ENCODE assay signal across 22 mouse cellular contexts in genomic region chr12:106429991-106430390, GRCm38 (mm10).
DNase-seq lines count a peak whose midpoint lies in the region; ATAC-seq and TF ChIP-seq lines count a peak whose summit lies in the region.
"Had no signal": no experiment of that assay in that cellular context is flagged by ENCODE, and none has a peak within 500 bp of the region (broad histone marks: within the 10 kb centered on the region; RNA-seq: fewer than 3 reads in every experiment).

No protein-coding gene starts in this region.

- no peaks in the 10 kb centered on the region for H3K36me3 ChIP-seq in forebrain, embryonic 10.5 days (replicated peaks)
- H3K36me3 ChIP-seq in forebrain, embryonic 12.5 days (replicated peaks), result no peaks in the 10 kb centered on the region
- H3K36me3 ChIP-seq in lung, embryonic 15.5 days, result no peaks in the 10 kb centered on the region
- H3K36me3 ChIP-seq in lung, postnatal 0 days (ENCODE audit: insufficient read depth, low read length), result no peaks in the 10 kb centered on the region
- no peaks in the 10 kb centered on the region for H3K36me3 ChIP-seq in neural tube, embryonic 13.5 days
- H3K36me3 ChIP-seq: embryonic facial prominence, embryonic 10.5 days; heart, embryonic 13.5 days; limb, embryonic 10.5 days had no signal

- no peaks in the 10 kb centered on the region for H3K9me3 ChIP-seq in forebrain, embryonic 10.5 days
- H3K9me3 ChIP-seq in forebrain, embryonic 12.5 days, result no peaks in the 10 kb centered on the region
- H3K9me3 ChIP-seq in lung, embryonic 15.5 days, result no peaks in the 10 kb centered on the region
- H3K9me3 ChIP-seq in lung, postnatal 0 days (ENCODE audit: low read length), result no peaks in the 10 kb centered on the region
- no peaks in the 10 kb centered on the region for H3K9me3 ChIP-seq in neural tube, embryonic 13.5 days
- H3K9me3 ChIP-seq: embryonic facial prominence, embryonic 10.5 days; heart, embryonic 13.5 days; limb, embryonic 10.5 days had no signal

- H3K4me3 ChIP-seq in forebrain, embryonic 10.5 days, result no peak overlapping the region
- no peak overlapping the region for H3K4me3 ChIP-seq in forebrain, embryonic 12.5 days (replicated peaks)
- H3K4me3 ChIP-seq in lung, embryonic 15.5 days, result no peak overlapping the region
- H3K4me3 ChIP-seq in lung, postnatal 0 days (ENCODE audit: low read depth, low read length), result no peak overlapping the region
- H3K4me3 ChIP-seq in neural tube, embryonic 13.5 days, result no peak overlapping the region
- H3K4me3 ChIP-seq: embryonic facial prominence, embryonic 10.5 days; heart, embryonic 13.5 days; limb, embryonic 10.5 days had no signal

- WGBS in forebrain, embryonic 10.5 days, result 82% methylated on average over 7 of the region's 7 CpGs
- 55% methylated on average over 7 of the region's 7 CpGs for WGBS in forebrain, embryonic 12.5 days
- 55% methylated on average over 7 of the region's 7 CpGs for WGBS in lung, embryonic 15.5 days
- 51% methylated on average over 7 of the region's 7 CpGs for WGBS in lung, postnatal 0 days
- 26% methylated on average over 7 of the region's 7 CpGs for WGBS in neural tube, embryonic 13.5 days

- DNase-seq in forebrain, embryonic 10.5 days (ENCODE audit: extremely low spot score, low spot score), result no peak
- no peak for DNase-seq in lung, postnatal 0 days (ENCODE audit: low spot score)
- peak; percentile 54 for DNase-seq in adrenal gland, postnatal 14 days
- DNase-seq in frontal cortex, postnatal 25 days (ENCODE audit: low spot score in 2 of 2), result no peak
- DNase-seq in left cerebral cortex, adult 18-20 months (ENCODE audit: low spot score in 2 of 2), result no peak
- DNase-seq: cerebellum, adult 2 months; gastrocnemius, postnatal 14 days; heart, adult 18-20 months; kidney, adult 18-20 months; kidney, postnatal 25 days; lung, adult 2 months; lung, postnatal 4 days; midbrain, embryonic 14.5 days; right cerebral cortex, postnatal 4 days had no signal

- H3K4me1 ChIP-seq in forebrain, embryonic 10.5 days, result peaks cover 10% of the 10 kb centered on the region
- no peaks in the 10 kb centered on the region; the same call in 1 of the 2 replicates for H3K4me1 ChIP-seq in forebrain, embryonic 12.5 days
- H3K4me1 ChIP-seq in lung, embryonic 15.5 days, result no peaks in the 10 kb centered on the region
- no peaks in the 10 kb centered on the region for H3K4me1 ChIP-seq in lung, postnatal 0 days (ENCODE audit: insufficient read depth, low read depth, low read length)
- H3K4me1 ChIP-seq in neural tube, embryonic 13.5 days (replicated peaks), result peaks cover 12% of the 10 kb centered on the region
- H3K4me1 ChIP-seq: heart, embryonic 13.5 days; limb, embryonic 10.5 days had no signal

- no peak for TF ChIP-seq EP300 in lung, postnatal 0 days (IDR thresholded peaks at IDR 0.05)

- H3K4me2 ChIP-seq in forebrain, embryonic 12.5 days, result no peak overlapping the region
- H3K4me2 ChIP-seq in lung, embryonic 15.5 days, result no peak overlapping the region
- no peak overlapping the region for H3K4me2 ChIP-seq in lung, postnatal 0 days (replicated peaks; ENCODE audit: low read depth, low read length)
- H3K4me2 ChIP-seq in neural tube, embryonic 13.5 days, result no peak overlapping the region
- H3K4me2 ChIP-seq: heart, embryonic 13.5 days had no signal

- no peaks in the 10 kb centered on the region; the same call in 1 of the 2 replicates for H3K27me3 ChIP-seq in forebrain, embryonic 10.5 days (ENCODE audit: poor library complexity, severe bottlenecking)
- no peaks in the 10 kb centered on the region for H3K27me3 ChIP-seq in forebrain, embryonic 12.5 days
- no peaks in the 10 kb centered on the region for H3K27me3 ChIP-seq in lung, embryonic 15.5 days
- no peaks in the 10 kb centered on the region for H3K27me3 ChIP-seq in lung, postnatal 0 days (replicated peaks; ENCODE audit: insufficient read depth, low read length)
- no peaks in the 10 kb centered on the region for H3K27me3 ChIP-seq in neural tube, embryonic 13.5 days
- H3K27me3 ChIP-seq: CH12.LX; heart, embryonic 13.5 days had no signal

- TF ChIP-seq CTCF in lung, postnatal 0 days (IDR thresholded peaks at IDR 0.05), result no peak

- H3K27ac ChIP-seq in forebrain, embryonic 10.5 days, result peak overlapping the region; percentile 20
- no peak overlapping the region for H3K27ac ChIP-seq in forebrain, embryonic 12.5 days
- H3K27ac ChIP-seq in lung, embryonic 15.5 days, result no peak overlapping the region
- H3K27ac ChIP-seq in lung, postnatal 0 days (ENCODE audit: low read length), result no peak overlapping the region
- H3K27ac ChIP-seq in neural tube, embryonic 13.5 days (replicated peaks), result 0 out of 2 replicates have a peak overlapping the region, but pooled peaks have one; percentile 49
- H3K27ac ChIP-seq: embryonic facial prominence, embryonic 10.5 days; heart, embryonic 13.5 days; limb, embryonic 10.5 days; stomach, postnatal 0 days had no signal

- no peak overlapping the region for H3K9ac ChIP-seq in forebrain, embryonic 12.5 days
- H3K9ac ChIP-seq in lung, embryonic 15.5 days, result no peak overlapping the region
- H3K9ac ChIP-seq in lung, postnatal 0 days (replicated peaks; ENCODE audit: low read depth), result no peak overlapping the region
- no peak overlapping the region for H3K9ac ChIP-seq in neural tube, embryonic 13.5 days
- H3K9ac ChIP-seq: heart, embryonic 13.5 days had no signal

- no peak for ATAC-seq in forebrain, embryonic 12.5 days (ENCODE audit: low FRiP score)
- 0 out of 2 replicates have a peak, but pooled peaks have one; percentile 14 for ATAC-seq in lung, embryonic 15.5 days (ENCODE audit: borderline replicate concordance, extremely low read depth, low FRiP score, low TSS enrichment)
- no peak for ATAC-seq in lung, postnatal 0 days
- peak; percentile 27; the same call in 1 of the 2 replicates for ATAC-seq in neural tube, embryonic 13.5 days (ENCODE audit: low read depth)

Comparison
In these comparisons a context has a peak if more than half of its experiments do, and no peak if none do; other contexts are left out.
1. H3K27ac ChIP-seq: peak in forebrain, embryonic 10.5 days (single experiment) and neural tube, embryonic 13.5 days (single experiment); none in forebrain, embryonic 12.5 days (single experiment), lung, embryonic 15.5 days (single experiment) and lung, postnatal 0 days (single experiment).
2. ATAC-seq: peak in lung, embryonic 15.5 days (single experiment) and neural tube, embryonic 13.5 days (single experiment); none in forebrain, embryonic 12.5 days (single experiment) and lung, postnatal 0 days (single experiment).